Mouse (Mus musculus) thymus, adult 2 months (tissue): ENCODE data around the gene Tfpt. TPM values are rescaled to one million over a fixed set of nuclear protein-coding genes. Genes with fewer than 3 reads are reported as not detected.

Source experiments
- DNase-seq: peaks from one replicate; pipeline ENCODE4 v3.0.0; 2021
- H3K27ac ChIP-seq: fragments of 200-500 bp; 2 replicates; pipeline ENCODE4 v1.5.1; 2012; ENCODE audit warnings: low read length, control low read depth; ENCODE audit not compliant: control insufficient read depth, insufficient read depth
- H3K27me3 ChIP-seq: fragments of 200-500 bp; 2 replicates; pipeline ENCODE4 v1.6.1; 2012; ENCODE audit warnings: mild to moderate bottlenecking, low read length, moderate library complexity, mixed read lengths; ENCODE audit not compliant: control insufficient read depth, insufficient read depth
- H3K36me3 ChIP-seq: fragments of 200-500 bp; 2 replicates; pipeline ENCODE4 v1.6.1; 2012; ENCODE audit warnings: mild to moderate bottlenecking, low read length, moderate library complexity; ENCODE audit not compliant: control insufficient read depth, insufficient read depth
- H3K4me1 ChIP-seq: fragments of 200-500 bp; replicated peaks from 2 replicates; pipeline ENCODE4 v1.6.1; 2012; ENCODE audit warnings: low read length; ENCODE audit not compliant: control insufficient read depth, insufficient read depth
- H3K4me3 ChIP-seq: fragments of 200-500 bp; 2 replicates; pipeline ENCODE4 v1.5.1; 2012; ENCODE audit warnings: mild to moderate bottlenecking, low read length, control low read depth, moderate library complexity; ENCODE audit not compliant: control insufficient read depth, insufficient read depth
- CTCF ChIP-seq: fragments of 200-500 bp; IDR thresholded peaks from 2 replicates; pipeline ENCODE4 v1.5.1; 2012; ENCODE audit warnings: mild to moderate bottlenecking, control low read depth, low read length, moderate library complexity, borderline replicate concordance; ENCODE audit not compliant: control insufficient read depth, poor library complexity, insufficient read depth; ENCODE audit errors: extremely low read depth
- POLR2A ChIP-seq: fragments of 200-500 bp; IDR thresholded peaks from 2 replicates; pipeline ENCODE4 v1.6.1; 2012; ENCODE audit warnings: mild to moderate bottlenecking, low read length, control low read depth, moderate library complexity; ENCODE audit not compliant: control insufficient read depth, poor library complexity, insufficient read depth; ENCODE audit errors: extremely low read depth
- WGBS: fragments of 180-500 bp; shearing (Covaris S2); methylation state at CpG from one replicate; pipeline ENCODE4 v1.1.7; 2018; 5-methylcytosine and 5-hydroxymethylcytosine counted together
- polyA plus RNA-seq: library from polyadenylated mRNA; depleted of rRNA; stranded (reverse); fragments of >200 nt; gene quantifications from 2 replicates; pipeline ENCODE4 v1.2.3, GENCODE M21; 2012

Tfpt gene
- polyA plus RNA-seq, 1 experiment, result 9.4 TPM

GRCm38 (mm10) chr7:3665215-3666114, 35.7 kb upstream of the Tfpt start, which contains the start of gene Leng1:
TSS of gene Leng1 (minus strand) at chr7:3665840.
- H3K36me3 ChIP-seq, result peaks cover 22% of the 10 kb centered on the region
- 2% methylated on average over 45 of the region's 45 CpGs for WGBS
- peak within 1 kb of the TSS; percentile 84 for H3K27ac ChIP-seq
- peak; percentile 33; the same call in 1 of the 2 replicates for TF ChIP-seq CTCF
- TF ChIP-seq POLR2A, result peak; percentile 70
- DNase-seq, result peak; percentile 92
- H3K4me3 ChIP-seq, result peak within 1 kb of the TSS; percentile 90
- H3K4me1 ChIP-seq, result peaks cover 21% of the 10 kb centered on the region
- no peaks in the 10 kb centered on the region for H3K27me3 ChIP-seq

DNA sequence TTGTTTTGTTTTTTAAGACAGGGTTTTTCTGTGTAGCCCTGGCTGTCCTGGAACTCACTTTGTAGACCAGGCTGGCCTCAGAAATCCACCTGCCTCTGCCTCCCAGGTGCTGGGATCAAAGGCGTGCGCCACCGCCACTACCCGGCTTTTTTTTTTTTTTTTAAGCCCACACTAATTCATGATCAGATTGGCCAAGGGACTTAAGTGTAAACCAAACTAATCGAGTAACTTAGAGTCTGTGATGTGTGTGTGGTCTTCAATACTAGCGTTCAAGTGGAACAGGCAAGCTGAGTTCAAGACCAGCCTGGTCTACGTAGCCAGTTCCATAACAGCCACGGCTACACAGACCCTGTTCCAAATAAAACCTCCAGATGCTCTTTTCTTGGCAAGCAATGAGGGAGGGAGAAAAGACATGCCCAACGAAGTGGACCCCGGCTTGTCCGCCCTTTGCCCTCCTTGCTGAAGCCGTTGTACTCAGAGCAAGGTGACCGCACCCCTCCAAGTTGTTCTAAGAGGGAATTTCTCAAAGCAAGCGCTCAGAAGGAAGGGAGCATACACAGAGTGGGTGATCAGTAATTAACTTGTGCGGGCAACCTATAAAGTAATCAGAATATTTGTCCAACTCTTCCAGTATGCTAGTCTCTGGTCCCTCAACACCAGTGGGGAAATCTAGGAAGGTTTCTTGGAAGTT, 34.9 kb upstream of the Tfpt start:
- Histone ChIP-seq H3K4me3 (peak overlapping the region; percentile 90), H3K36me3 (peaks cover 30% of the 10 kb centered on the region)
- WGBS, result 23% methylated on average over 15 of the region's 15 CpGs

DNA sequence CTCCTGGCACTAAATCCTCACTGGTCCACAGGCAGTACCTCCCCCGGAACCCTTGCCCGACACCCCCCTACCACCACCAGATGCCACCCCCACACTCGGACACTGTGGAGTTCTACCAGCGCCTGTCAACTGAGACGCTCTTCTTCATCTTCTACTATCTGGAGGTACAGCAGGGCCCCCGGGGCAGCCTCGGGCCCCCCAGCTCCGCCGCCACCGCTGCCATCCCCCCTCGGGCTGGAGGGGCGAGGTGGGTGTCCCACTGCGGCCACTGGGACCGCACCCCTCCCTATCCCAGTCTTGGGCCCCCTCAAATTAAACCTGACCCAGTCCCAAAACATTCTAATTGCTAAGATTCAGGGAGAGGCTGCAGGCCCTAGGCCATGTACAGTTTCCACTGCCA, 28.8 kb upstream of the Tfpt start:
- DNase-seq, result no peak
- no peak for TF ChIP-seq POLR2A
- no peak for TF ChIP-seq CTCF
- no peak overlapping the region for H3K27ac ChIP-seq
- peaks cover 1% of the 10 kb centered on the region for H3K4me1 ChIP-seq
- H3K36me3 ChIP-seq, result peaks cover 91% of the 10 kb centered on the region
- WGBS, result 95% methylated on average over 14 of the region's 14 CpGs
- no peak overlapping the region for H3K4me3 ChIP-seq
- no peaks in the 10 kb centered on the region for H3K27me3 ChIP-seq

More for the DNA sequence above, 34.9 kb upstream of the Tfpt start:
- Histone ChIP-seq H3K27ac (peak overlapping the region; percentile 22; the same call in 1 of the 2 replicates), H3K27me3 (no peaks in the 10 kb centered on the region), H3K4me1 (peaks cover 21% of the 10 kb centered on the region)
- DNase-seq, result no peak
- TF ChIP-seq POLR2A (no peak), CTCF (no peak)

- TF ChIP-seq CTCF, result no peak
- TF ChIP-seq POLR2A, result no peak
- DNase-seq, result no peak
- WGBS, result 93% methylated on average over 4 of the region's 4 CpGs
- Histone ChIP-seq H3K4me3 (no peak overlapping the region), H3K36me3 (peaks cover 98% of the 10 kb centered on the region), H3K4me1 (no peaks in the 10 kb centered on the region), H3K27me3 (no peaks in the 10 kb centered on the region), H3K27ac (no peak overlapping the region)
Measured at GRCm38 (mm10) chr7:3656966-3657365, 27.2 kb upstream of the Tfpt start.

- peaks cover 18% of the 10 kb centered on the region for H3K4me1 ChIP-seq
- TF ChIP-seq POLR2A, result no peak
- no peak for TF ChIP-seq CTCF
- no peak for DNase-seq
- WGBS, result 45% methylated on average over 4 of the region's 4 CpGs
- no peaks in the 10 kb centered on the region for H3K27me3 ChIP-seq
- H3K36me3 ChIP-seq, result peaks cover 11% of the 10 kb centered on the region
- H3K27ac ChIP-seq, result no peak overlapping the region
- H3K4me3 ChIP-seq, result no peak overlapping the region; the same call in 1 of the 2 replicates
Measured at GRCm38 (mm10) chr7:3646641-3647040, 16.9 kb upstream of the Tfpt start.

DNA sequence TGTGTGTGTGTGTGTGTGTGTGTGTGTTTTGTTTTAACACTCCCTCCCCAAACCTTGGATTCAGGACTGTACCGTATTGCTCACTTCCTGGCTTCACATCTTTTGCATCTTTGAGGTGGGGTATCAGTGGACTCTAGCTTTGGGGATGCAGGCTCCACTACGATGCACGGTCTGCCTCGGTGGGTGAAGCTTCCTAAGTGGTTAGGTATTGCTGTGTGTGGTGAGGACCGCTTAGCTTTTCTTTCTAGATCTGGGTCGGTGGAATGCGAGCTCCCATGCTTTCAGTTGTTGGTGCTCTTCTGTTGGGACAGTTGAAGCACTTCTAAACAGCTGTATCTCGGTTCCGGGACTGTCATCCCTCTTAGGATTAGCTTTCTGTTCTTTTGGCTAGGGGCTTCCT, 16.5 kb upstream of the Tfpt start:
- no peak for DNase-seq
- Histone ChIP-seq H3K4me1 (peaks cover 18% of the 10 kb centered on the region), H3K36me3 (peaks cover 6% of the 10 kb centered on the region), H3K4me3 (peak overlapping the region; percentile 92), H3K27ac (peak overlapping the region; percentile 42), H3K27me3 (no peaks in the 10 kb centered on the region)
- 6% methylated on average over 9 of the region's 9 CpGs for WGBS
- TF ChIP-seq CTCF (no peak), POLR2A (no peak)
